Mouse (Mus musculus) liver, postnatal 0 days (tissue): ENCODE data around the gene Olfml2b. TPM values are rescaled to one million over a fixed set of nuclear protein-coding genes. Genes with fewer than 3 reads are reported as not detected.

Source experiments
- ATAC-seq: fragments of 200-750 bp; cut with Nextera tagmentation; 2 replicates; pipeline ENCODE4 v1.8.0; 2017; ENCODE audit warnings: mild to moderate bottlenecking, moderate library complexity
- DNase-seq: peaks from one replicate; pipeline ENCODE4 v3.0.0-alpha.2; 2016
- H3K27ac ChIP-seq: fragments of 300-500 bp; sonication (generic); 2 replicates; pipeline ENCODE4 v1.5.1; 2014; ENCODE audit warnings: antibody characterized with exemption, moderate library complexity, mild to moderate bottlenecking, low read depth
- H3K27me3 ChIP-seq: fragments of 300-500 bp; sonication (generic); 2 replicates; pipeline ENCODE4 v1.6.1; 2014; ENCODE audit warnings: low read length, control low read depth, mixed read lengths; ENCODE audit not compliant: insufficient read depth
- H3K36me3 ChIP-seq: fragments of 300-500 bp; sonication (generic); replicated peaks from 2 replicates; pipeline ENCODE4 v1.6.1; 2014; ENCODE audit warnings: mild to moderate bottlenecking, control low read depth, low read length, moderate library complexity, mixed read lengths; ENCODE audit not compliant: insufficient read depth
- H3K4me1 ChIP-seq: fragments of 300-500 bp; sonication (generic); 2 replicates; pipeline ENCODE4 v1.6.1; 2014; ENCODE audit warnings: antibody characterized with exemption, mild to moderate bottlenecking, control low read depth; ENCODE audit not compliant: insufficient read depth
- H3K4me2 ChIP-seq: fragments of 300-500 bp; sonication (generic); 2 replicates; pipeline ENCODE4 v1.6.1; 2014; ENCODE audit warnings: low read depth, mild to moderate bottlenecking, low read length, moderate library complexity, mixed read lengths
- H3K4me3 ChIP-seq: fragments of 300-500 bp; sonication (generic); 2 replicates; pipeline ENCODE4 v1.5.1; 2014; ENCODE audit warnings: low read depth, low read length
- H3K9ac ChIP-seq: fragments of 300-500 bp; sonication (generic); replicated peaks from 2 replicates; pipeline ENCODE4 v1.6.1; 2014; ENCODE audit warnings: mild to moderate bottlenecking, moderate library complexity
- H3K9me3 ChIP-seq: fragments of 300-500 bp; sonication (generic); 2 replicates; pipeline ENCODE4 v1.6.1; 2016; ENCODE audit warnings: mild to moderate bottlenecking, control low read depth, low read length, mixed read lengths
- CTCF ChIP-seq: sonication (generic); IDR thresholded peaks from 2 replicates; pipeline ENCODE4 v1.5.1; 2016; ENCODE audit warnings: antibody characterized with exemption, low read depth
- EP300 ChIP-seq: IDR thresholded peaks from 2 replicates; pipeline ENCODE4 v1.6.1; 2016; ENCODE audit warnings: antibody characterized with exemption, low read depth, mild to moderate bottlenecking
- WGBS: fragments of 180-500 bp; shearing (Covaris S2); extraction: QIAGEN DNeasy Blood & Tissue Kit; methylation state at CpG from one replicate; pipeline ENCODE4 v1.1.7; 2014; ENCODE audit not compliant: insufficient replicate concordance; 5-methylcytosine and 5-hydroxymethylcytosine counted together
- polyA plus RNA-seq: library from polyadenylated mRNA; unstranded; fragments of >200 nt; fragmentation: Nextera tagmentation; extraction: Ambion mirVana; gene quantifications from 2 replicates; pipeline ENCODE4 v1.2.1, GENCODE M21; 2015

Olfml2b gene
- polyA plus RNA-seq, 1 experiment from 2014 or later, result 2.9 TPM

DNA sequence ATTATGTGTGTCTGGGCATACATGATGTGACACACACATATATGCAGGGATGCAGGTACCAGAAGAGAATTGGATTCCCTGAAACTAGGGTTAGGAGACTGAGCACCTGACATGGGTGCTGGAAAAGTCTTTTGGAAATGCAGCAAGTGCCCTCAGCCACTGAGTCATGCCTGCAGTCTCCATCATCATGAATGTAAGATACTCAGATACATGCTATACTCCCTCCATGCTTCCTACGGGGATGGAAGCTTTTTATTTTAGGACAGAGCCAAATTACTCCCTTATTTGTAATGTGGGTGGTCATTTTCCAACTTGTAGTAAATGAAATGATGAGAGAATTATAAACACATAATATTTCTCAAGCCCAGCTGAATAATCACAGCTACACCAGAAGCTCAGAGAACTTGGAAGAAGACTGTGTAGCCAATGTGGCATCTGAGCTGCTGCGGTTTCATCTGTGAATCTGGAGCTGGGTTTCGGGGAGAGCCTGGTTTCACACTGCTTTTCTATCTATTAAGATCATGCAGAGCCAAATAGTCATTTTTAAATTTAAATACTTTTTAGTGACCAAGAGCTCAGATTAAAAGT is 73.0 kb downstream of the Olfml2b start:
- no peaks in the 10 kb centered on the region for H3K4me1 ChIP-seq
- DNase-seq (no peak), ATAC-seq (no peak)
- H3K27ac ChIP-seq, result no peak overlapping the region
- H3K4me2 ChIP-seq, result no peak overlapping the region
- no peak overlapping the region for H3K4me3 ChIP-seq
- H3K27me3 ChIP-seq, result no peaks in the 10 kb centered on the region
- WGBS, result 86% methylated on average over 3 of the region's 3 CpGs
- no peak overlapping the region for H3K9ac ChIP-seq
- TF ChIP-seq EP300 (no peak), CTCF (no peak)
- H3K36me3 ChIP-seq, result no peaks in the 10 kb centered on the region
- H3K9me3 ChIP-seq, result no peaks in the 10 kb centered on the region

- no peak overlapping the region for H3K4me3 ChIP-seq
- no peak overlapping the region for H3K4me2 ChIP-seq
- DNase-seq, result no peak
- 70% methylated on average over 8 of the region's 8 CpGs for WGBS
- H3K4me1 ChIP-seq, result no peaks in the 10 kb centered on the region
- TF ChIP-seq EP300 (no peak), CTCF (no peak)
- no peak overlapping the region for H3K9ac ChIP-seq
- no peak overlapping the region for H3K27ac ChIP-seq
- no peaks in the 10 kb centered on the region for H3K36me3 ChIP-seq
- no peaks in the 10 kb centered on the region for H3K27me3 ChIP-seq
- H3K9me3 ChIP-seq, result no peaks in the 10 kb centered on the region
- no peak for ATAC-seq
Measured at GRCm38 (mm10) chr1:170718133-170718810, 73.9 kb downstream of the Olfml2b start.

GRCm38 (mm10) chr1:170721560-170721959 is 77.2 kb downstream of the Olfml2b start:
- no peak for ATAC-seq
- no peak for DNase-seq
- TF ChIP-seq CTCF (no peak), EP300 (0 out of 2 replicates have a peak, but pooled peaks have one; percentile 45)

GRCm38 (mm10) chr1:170728524-170728923 is 84.2 kb downstream of the Olfml2b start:
- H3K9ac ChIP-seq, result no peak overlapping the region
- H3K27ac ChIP-seq, result no peak overlapping the region
- no peak overlapping the region for H3K4me2 ChIP-seq
- WGBS, result 61% methylated on average over 6 of the region's 6 CpGs
- ATAC-seq, result no peak
- no peak overlapping the region for H3K4me3 ChIP-seq
- H3K9me3 ChIP-seq, result no peaks in the 10 kb centered on the region
- no peaks in the 10 kb centered on the region; the same call in 1 of the 2 replicates for H3K36me3 ChIP-seq
- H3K4me1 ChIP-seq, result no peaks in the 10 kb centered on the region
- no peak for DNase-seq
- TF ChIP-seq CTCF (no peak), EP300 (no peak)
- no peaks in the 10 kb centered on the region for H3K27me3 ChIP-seq

More at GRCm38 (mm10) chr1:170721560-170721959, 77.2 kb downstream of the Olfml2b start:
- WGBS, result 74% methylated on average over 5 of the region's 5 CpGs
- H3K27ac ChIP-seq, result no peak overlapping the region
- no peak overlapping the region for H3K4me3 ChIP-seq
- H3K9ac ChIP-seq, result no peak overlapping the region
- H3K36me3 ChIP-seq, result no peaks in the 10 kb centered on the region
- no peak overlapping the region for H3K4me2 ChIP-seq
- no peaks in the 10 kb centered on the region for H3K9me3 ChIP-seq
- no peaks in the 10 kb centered on the region for H3K4me1 ChIP-seq
- no peaks in the 10 kb centered on the region for H3K27me3 ChIP-seq

GRCm38 (mm10) chr1:170729267-170729962 is 85.1 kb downstream of the Olfml2b start:
- ATAC-seq, result no peak
- Histone ChIP-seq H3K4me1 (no peaks in the 10 kb centered on the region), H3K4me2 (no peak overlapping the region), H3K9me3 (no peaks in the 10 kb centered on the region), H3K9ac (no peak overlapping the region), H3K36me3 (no peaks in the 10 kb centered on the region; the same call in 1 of the 2 replicates), H3K4me3 (no peak overlapping the region), H3K27me3 (no peaks in the 10 kb centered on the region), H3K27ac (no peak overlapping the region)
- DNase-seq, result no peak
- 75% methylated on average over 8 of the region's 8 CpGs for WGBS
- TF ChIP-seq EP300 (no peak), CTCF (no peak)

- 71% methylated on average over 11 of the region's 11 CpGs for WGBS
- TF ChIP-seq EP300 (no peak), CTCF (no peak)
- Histone ChIP-seq H3K27me3 (no peaks in the 10 kb centered on the region), H3K27ac (no peak overlapping the region), H3K4me1 (no peaks in the 10 kb centered on the region), H3K4me3 (no peak overlapping the region), H3K9me3 (no peaks in the 10 kb centered on the region), H3K36me3 (no peaks in the 10 kb centered on the region; the same call in 1 of the 2 replicates), H3K4me2 (no peak overlapping the region), H3K9ac (no peak overlapping the region)
- no peak for ATAC-seq
- DNase-seq, result no peak
Measured at GRCm38 (mm10) chr1:170731865-170732595, 87.7 kb downstream of the Olfml2b start.

Other genes with a start within 250 kb of the Olfml2b start
- 6.0 and 6.5 TPM in 2 replicates for gene Nos1ap, start 54.7 kb upstream of the Olfml2b start, polyA plus RNA-seq
- 5.0 and 6.0 TPM in 2 replicates for gene Atf6, start 223.2 kb downstream of the Olfml2b start, polyA plus RNA-seq
- 0.97 and 1.7 TPM in 2 replicates for gene Gm26620, start 240.5 kb downstream of the Olfml2b start, polyA plus RNA-seq
- gene Dusp12, start 241.0 kb downstream of the Olfml2b start, polyA plus RNA-seq, result 26.1 and 29.1 TPM in 2 replicates